Mouse (Mus musculus): ENCODE results near the gene Kcnj6.

Kcnj6 gene

DNA sequence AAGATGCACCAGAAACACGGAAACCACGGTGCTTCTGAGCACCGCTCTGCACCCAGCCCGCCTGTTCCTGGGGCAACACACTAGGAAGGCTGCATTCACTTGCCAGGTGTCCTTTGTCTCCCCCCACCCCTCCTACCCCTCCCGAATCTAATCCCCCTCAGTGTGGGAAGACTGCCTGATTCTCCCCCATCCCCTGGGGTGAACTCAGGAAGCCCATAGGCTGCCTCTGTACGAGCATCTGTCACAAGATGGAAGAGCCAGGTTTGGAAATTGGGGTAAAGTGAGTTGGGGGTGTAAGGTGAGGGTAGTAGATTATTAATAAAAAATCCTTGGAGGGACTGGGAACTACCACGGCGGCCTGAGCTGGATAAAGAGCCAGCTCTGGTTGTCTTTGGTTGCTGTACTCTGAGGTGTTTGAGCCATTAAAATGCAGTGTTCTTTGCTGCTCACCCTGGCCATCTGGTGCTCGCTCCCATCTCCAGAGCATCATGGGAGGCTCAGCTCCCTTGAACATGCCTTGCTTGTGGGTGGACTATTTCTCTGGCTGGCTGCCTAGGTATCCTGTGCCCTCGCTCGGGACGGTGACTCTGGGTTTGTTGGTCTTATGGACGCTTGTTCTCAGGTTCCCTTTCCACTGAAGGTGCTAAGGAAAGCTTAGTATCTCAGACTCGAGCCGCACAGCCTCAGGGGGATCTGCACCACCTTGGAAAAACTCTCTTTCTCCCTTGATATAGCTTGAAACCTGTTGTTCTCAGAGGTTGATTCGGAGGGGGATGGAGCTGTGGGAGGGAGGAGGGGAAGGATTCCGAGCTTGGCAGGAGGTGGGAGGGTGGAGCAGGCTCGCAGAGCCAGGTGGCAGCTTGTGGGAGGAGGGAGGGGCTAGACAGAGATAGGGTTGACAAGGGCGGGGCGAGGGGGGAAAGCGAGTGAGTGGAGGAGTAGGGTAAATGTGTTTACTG lies 65.9 kb downstream of the Kcnj6 start:
- DNase-seq (ENCODE audit: low spot score), result no peak

DNA sequence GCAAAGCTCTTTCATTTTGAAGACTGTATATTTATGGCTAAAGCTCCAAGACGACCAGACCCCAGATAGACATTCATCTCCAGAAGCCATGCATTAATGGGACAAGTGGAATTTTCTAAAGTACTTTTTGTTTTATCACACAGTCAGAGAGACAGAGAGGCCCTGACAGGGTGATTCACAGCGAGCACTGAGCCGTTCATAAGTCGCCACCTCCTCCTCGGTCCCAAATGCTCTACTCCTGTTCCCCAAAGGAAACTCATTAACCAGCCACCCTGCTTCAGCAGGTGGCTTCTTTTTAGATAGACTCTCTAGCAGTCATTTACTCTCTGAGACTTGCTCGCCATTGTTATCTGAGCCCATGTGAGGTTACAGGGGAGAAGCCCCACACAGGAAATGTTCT lies 72.1 kb downstream of the Kcnj6 start:
- no peak for DNase-seq (ENCODE audit: low spot score)

DNA sequence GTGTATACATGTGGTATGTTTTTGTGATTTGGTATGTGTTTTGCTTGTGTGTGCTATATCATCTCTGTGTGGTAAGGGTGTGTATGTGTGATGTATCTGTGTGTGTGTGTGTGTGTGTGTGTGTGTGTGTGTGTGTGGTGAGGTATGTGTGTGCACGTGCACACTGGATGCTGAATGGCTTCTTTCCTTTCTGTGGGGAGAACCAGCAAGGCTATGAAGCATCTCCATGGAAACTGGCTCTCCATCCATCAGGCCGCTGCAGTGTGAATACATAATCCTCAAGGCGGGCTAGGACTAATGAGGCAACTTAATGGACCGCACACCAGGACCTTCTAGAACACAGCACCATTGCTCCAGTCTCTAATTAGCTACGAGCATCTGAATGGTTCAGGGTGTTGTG lies 78.3 kb downstream of the Kcnj6 start:
- no peak for DNase-seq (ENCODE audit: low spot score)

DNA sequence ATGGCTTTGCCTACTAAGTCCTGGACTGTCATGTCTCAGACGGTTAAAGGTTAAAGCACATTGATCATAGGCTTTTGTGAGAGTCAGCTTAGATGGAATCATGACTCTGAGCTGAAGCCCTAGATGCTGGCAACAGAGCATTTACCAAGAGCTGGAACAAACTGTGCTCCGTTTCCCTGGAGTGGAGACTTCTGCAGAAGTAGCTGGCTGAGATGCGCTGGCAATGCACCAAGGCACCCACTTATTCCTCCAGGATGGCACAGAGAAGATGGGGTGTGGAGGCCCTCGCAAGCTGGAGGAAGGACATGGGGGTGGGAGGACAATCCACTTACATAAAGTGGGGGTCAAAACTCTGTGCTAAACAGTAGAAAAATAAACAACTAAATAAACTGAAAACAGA lies 91.5 kb downstream of the Kcnj6 start:
- no peak for DNase-seq (ENCODE audit: low spot score)

DNA sequence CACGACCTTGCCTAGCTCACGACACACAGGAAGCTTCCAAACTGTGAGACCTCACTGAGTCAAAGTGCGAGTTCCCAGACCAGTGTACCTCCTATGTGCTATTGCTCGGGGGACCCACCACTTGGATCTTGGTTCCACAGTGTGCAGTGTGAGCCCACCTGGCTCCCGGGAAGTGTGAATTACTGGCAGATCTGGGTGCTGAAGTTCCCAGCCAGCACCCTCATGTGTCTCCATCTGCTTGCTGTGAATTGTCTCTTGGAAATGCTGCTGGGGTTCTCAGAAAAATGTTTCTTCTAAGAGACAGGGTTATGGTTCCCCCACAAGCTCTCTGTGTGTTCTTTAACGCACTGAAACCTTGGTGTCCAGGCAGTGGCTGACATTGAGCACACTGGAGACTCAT lies 98.7 kb downstream of the Kcnj6 start:
- DNase-seq (ENCODE audit: low spot score), result no peak

DNA sequence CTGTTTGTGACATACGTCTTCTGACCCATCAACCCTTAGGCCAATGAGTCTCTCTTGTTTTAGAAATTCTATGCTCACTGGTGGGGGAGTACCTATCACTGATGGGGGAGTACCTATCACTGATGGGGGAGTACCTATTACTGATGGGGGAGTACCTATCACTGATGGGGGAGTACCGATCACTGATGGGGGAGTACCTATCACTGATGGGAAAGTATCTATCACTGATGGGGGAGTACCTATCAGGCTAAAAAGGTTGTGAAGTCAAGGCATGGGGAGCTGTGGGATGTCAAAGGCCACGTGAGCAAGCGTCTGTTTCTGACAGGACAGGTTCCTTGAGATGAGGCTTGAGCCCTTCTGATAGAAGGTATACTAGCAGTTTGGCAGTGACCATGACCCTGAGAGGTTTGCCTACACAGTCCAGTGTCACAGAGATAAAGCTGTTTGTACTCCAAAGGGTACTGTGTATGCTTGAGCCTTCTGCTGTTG lies 105.3 kb downstream of the Kcnj6 start:
- DNase-seq (ENCODE audit: low spot score), result no peak

DNA sequence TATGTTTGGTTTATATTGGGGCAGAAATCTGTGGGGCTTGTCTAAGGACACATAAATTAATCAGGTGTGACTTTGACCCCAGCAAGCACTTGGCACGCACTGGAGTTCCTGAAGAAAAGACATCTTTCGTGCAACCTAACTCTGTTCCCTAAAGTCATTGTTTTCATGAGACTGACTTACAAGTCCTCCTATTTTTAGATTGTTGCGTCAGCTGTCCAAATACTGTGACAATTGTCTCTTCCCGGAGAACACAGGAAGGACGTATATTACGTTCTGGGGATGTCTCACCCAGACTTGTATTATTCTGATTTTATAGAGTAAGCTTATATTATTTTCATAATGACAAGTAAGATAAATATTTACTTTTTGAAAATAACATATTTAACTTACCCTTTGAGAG lies 106.9 kb downstream of the Kcnj6 start:
- DNase-seq (ENCODE audit: low spot score), result no peak

DNA sequence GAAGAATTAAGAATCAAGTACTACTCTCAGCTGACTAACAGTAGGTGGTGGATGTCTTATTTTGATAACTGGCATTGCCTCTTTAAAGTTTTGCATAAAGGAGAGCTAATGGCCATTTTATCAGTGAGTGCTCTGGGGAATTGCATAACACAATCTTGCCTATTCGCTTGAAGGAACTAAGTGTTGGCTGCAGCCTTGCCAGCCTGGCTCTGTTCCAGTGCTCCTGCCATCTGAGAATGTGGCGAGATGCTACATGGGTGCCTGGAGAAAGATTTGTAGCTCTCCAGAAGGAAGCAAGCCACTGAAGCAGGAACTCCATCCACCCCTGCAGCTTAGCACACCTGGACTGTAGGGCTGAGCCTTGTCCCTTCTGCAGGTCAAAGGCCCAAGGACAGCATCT lies 107.4 kb downstream of the Kcnj6 start:
- no peak for DNase-seq (ENCODE audit: low spot score)

DNA sequence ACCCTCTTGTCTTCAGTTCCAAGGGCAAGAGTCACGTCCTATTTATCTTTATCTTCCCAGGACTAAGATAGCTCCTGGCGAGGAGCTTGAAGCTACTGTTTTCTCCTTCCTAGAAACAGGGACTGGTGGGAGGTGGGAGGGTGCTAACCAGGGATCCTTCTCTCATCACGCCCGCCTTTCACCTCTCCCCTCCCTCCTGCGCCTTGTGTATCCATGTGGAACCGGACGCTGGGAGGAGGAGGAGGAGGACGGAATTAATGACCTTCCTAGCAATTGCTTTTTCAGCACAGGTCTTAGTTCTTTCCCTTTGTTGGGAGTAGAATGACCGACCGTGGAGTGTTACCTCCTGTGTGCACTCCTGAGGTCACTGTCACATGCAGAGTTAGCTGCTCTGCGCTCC lies 108.9 kb downstream of the Kcnj6 start:
- DNase-seq (ENCODE audit: low spot score), result no peak

DNA sequence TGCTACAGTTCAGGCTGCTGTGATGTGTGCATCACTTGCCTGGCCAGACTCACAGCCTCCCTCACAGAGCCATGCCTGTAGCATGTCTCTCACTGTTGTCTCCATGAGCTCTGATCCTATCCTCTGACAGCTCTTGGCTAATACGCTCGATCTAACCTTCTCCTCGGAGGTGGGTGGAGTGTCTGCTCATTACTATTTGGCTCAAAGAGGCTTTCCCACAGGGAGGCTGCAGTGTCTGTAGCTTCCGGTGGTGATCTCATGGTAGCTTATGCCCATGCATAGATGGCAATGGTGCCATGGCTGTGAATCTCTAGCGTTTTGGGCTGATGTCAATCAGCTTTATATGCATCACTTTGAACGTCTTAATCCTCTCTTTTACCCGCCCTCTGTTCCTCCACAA lies 111.1 kb downstream of the Kcnj6 start:
- no peak for DNase-seq (ENCODE audit: low spot score)

DNA sequence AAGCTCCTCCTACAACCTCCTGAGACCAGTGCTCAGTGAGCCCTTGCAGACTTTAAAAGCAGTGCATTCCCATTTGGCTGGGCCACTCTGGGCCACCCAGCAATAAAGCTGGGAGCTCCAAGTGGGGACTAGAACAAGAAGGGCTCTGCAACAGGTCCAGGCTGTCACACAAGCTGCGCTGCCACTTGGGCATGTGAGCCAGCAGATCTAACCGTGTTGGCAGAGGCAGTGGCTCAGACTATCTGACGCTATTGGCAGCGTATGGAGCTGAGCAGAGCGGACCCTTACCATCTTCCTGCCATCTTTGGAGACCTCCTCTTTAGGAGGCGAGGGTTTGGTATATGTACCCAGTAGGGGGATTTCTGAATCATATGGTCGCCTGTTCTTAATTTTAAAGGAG lies 112.4 kb downstream of the Kcnj6 start:
- no peak for DNase-seq (ENCODE audit: low spot score)

DNA sequence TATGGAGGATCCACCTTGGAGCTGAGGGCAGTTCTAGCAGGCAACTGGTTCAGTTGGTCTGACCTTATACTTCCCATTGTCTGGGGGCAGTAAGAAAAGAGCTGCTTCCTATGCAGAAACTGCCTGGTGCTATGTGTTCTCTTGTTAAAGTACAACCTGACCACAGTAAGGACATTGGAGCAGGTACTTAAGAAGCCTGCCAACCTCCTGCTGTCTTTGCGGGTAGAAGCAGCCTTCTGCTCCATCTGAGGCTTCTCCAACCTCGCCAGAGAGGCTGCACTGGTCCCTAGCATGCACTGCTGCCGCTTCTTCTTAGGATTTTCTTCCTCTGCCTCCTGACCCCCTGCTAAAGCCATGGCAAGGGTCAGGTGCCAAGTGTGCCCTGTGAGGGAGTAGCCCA lies 113.6 kb downstream of the Kcnj6 start:
- no peak for DNase-seq (ENCODE audit: low spot score)

DNA sequence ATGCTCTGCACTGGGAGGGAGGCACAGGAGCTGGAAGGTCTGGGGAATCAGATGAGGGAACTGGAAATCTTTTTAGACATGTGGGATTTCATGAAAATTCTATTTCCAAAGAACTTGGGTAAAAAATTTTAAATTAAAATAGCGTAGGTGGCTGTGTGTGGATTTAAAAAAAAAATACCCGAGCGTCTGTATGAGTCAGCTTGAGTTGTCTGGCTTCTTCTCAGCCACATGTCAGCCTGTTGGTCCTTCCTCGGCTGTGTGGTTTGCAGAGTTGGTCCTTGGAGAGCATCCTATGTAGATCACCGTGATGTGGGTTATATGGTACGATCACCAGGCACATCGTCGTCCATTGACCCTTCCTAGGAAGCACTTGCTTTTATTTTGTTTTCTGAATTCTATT lies 114.3 kb downstream of the Kcnj6 start:
- no peak for DNase-seq (ENCODE audit: low spot score)

DNA sequence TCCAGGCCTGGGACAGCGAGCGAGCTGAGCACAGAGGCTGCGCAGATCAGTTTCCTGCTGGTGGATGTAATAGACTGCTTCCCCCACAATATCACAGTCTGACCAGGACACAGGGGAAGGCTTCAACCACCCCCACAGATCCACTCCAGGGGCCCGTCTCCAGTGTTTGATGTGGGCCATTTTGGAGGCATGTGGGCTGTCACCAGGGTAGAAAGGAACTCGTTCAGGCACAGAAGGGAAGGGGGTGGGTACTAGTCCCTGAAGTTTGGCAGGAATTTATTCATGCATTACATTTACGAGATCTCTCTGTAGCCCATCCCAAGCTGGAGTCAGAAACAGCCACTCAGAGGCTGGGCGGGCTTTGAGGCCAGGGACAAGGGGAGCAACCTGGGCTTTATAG lies 115.4 kb downstream of the Kcnj6 start:
- DNase-seq (ENCODE audit: low spot score), result no peak

DNA sequence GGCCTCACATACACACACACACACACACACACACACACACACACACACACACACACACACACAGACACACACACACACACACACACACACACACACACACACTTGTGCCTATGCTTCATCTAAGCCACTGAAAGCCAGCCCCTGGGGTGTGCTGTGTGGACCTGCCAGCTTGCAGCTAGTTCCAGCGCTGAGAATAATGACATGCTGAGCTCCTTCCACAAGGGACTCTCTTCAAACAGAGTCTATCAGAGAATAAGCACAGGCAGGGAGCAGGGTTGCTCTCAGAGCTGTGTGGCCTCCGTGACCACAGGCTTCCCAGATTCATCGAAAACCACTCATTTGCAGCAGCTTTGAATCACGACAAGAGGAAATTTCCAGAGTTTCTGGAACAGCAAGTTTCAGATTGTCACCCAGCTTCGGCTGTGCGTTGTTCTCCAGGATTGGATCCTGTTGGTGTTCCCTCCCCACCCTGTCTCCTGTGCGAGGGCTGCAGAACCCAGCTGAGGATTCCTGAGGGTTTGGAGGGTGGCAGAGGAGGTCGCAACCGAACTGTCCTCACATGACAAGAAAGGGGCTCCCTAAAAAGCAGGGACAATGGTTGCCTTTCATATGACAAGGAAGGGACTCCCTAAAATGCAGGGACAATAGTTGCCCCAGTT lies 124.8 kb downstream of the Kcnj6 start:
- DNase-seq (ENCODE audit: low spot score), result no peak

DNA sequence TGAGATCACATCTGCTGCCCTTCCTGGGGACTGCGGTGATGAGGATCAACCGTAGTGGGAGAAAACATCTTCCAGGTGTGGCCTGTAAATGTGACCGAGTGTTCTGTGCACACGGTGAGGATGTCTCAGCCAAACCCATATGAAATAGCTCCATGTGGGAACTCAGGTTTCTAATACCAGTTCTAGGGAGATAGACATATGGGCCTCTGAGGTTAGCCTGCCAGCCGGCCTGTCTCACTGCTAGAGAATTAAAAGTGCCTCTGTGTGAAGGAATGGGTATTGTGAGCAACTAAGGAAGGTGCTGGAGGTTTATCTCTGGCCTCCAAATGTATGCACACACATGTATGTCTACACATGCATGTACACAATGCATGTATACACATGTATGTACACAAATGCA lies 129.1 kb downstream of the Kcnj6 start:
- DNase-seq (ENCODE audit: low spot score), result no peak

DNA sequence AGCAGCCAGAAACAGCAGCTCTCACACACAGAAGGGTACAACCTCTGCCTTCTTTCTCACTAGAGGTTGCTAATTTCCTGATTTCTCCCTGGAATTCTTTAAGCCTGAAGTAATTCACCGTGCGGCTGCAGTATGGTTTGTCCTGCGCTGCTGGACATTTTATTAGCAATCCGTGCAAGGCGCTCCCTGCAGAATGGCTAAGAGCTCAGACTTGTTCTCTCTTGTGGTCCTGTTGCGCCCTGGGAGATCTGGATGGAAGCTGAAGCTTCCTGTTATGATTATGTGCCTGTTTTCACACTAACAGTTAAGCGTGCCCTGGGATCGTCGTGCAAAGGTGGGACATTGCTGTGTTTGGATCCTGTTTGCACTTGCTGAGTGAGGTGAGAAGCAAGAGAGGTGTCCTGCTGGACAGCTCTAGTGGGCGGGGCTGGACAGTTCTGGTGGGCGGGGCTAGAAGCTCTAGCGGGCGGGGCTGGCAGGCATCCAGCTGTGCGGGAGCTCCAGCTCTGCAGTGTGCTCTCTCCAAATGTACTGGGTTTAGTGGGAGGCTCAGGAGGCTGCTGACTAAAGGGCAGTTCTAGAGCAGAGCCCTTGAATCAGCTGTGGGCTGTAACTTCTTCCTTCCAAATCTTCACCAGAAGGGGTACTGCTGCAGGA lies 131.1 kb downstream of the Kcnj6 start:
- DNase-seq (ENCODE audit: low spot score), result no peak

DNA sequence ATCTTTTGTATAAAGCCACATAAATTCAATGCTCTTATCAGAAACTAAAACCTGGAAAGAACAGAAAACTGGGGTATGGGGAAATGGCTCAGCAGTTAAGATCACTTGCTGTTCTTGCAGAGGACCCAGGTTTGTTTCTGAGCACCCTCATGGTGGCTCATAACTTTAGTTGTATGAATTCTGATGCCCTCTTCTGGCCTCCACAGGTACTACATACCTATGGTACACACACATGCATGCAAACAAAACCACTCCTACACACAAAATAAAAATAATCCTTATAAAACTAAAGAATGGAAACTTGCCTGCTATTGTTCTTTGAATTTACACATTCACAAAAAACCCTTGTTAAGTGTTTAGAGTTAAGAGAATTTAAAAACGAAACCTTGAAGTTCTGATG lies 131.7 kb downstream of the Kcnj6 start:
- DNase-seq (ENCODE audit: low spot score), result no peak

DNA sequence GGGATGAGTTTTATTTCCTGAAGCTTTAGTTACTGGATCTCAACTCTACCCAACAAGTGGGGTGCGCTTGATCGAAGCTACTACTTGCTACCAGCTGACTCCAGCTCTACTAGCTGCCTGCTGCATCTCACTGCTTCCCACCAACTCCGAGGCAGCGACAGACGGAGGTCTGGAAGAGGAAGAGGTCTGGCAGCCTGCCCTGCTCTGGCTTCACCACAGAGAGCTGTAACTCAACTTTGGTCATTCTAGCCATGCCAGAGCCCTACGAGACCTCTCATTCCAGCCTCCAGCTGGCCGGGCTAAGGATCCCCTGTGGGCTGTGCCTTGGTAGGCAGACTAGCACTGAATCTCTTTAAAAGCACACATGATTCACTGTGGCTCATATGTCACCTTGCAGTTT lies 132.4 kb downstream of the Kcnj6 start:
- no peak for DNase-seq (ENCODE audit: low spot score)

DNA sequence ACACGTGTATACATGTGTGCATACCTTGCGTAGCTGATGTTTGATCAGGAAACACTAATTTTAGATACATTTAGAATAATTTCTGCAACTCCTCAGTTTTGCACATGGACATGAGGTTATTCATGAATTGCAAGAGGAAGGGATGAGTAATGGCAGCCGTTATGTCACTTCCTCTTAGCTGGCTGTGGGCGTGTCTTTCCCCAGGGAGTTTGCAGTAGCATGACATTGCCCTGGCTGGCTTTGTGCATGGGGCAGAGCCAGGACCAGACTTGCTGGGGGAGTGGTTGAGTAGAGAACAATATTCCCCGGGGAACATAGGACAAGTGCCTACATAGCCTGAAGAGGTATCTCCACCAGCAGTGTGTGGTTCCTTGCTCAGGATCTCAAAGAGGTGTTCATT lies 134.0 kb downstream of the Kcnj6 start:
- no peak for DNase-seq (ENCODE audit: low spot score)

DNA sequence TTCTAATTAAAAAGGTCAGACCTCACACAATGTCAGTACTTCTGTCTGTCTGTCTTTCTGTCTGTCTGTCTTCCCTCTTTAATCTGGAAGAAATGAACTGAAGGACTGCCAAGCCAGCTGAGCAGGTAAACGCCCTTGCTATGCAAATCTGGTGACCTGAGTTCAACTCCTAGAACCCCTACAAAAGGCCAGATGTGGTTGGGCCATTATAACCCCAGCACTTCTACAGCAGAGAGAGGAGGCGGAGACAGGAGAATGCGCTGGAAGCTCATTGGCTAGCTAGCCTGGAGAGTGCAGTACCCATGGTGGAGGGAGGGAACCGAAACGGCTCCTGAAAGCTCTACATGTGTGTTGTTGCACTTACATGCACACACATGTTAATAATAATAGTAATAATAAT lies 141.5 kb downstream of the Kcnj6 start:
- DNase-seq (ENCODE audit: low spot score), result no peak

DNA sequence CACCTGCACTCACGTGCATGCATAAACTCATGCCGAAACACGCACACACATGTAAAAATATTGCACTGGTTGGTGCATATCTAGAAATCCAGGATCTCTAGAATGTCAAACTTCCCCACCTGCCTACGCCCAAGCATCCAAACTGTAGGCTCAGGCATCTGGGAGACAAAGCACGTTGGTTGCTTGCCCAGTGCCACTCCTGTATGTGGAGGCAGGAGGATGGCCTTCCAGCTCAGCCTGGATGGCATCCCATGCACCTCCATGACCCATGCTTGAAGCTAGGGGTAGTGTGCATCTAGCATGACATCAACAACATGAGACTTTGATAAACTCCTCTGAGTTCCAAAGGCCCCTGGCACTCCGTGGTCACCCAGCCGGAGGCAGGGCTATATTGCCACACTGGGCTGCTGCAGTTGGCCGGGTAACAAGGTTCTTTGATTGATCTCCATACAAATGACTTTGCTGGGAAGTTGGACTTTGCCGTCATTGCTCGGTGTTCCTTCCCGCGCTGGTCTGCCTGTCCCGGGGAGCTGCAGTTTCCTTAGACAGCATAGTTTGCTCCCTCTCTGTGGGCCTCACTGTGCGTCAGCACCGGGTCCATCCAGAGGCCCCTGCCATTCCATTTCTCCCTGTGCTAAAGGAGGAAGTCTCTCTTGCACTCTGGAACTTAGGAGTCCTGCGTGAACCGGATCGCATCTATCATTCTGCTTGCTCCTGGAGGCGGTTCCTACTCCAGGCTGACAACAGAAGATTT lies 144.9 kb downstream of the Kcnj6 start:
- DNase-seq (ENCODE audit: low spot score), result no peak
